Mouse (Mus musculus) heart, postnatal 0 days (tissue): ENCODE data around the gene A830031A19Rik.

Source experiments
- CTCF ChIP-seq: IDR thresholded peaks from 2 replicates; pipeline ENCODE4 v1.5.1; 2016; ENCODE audit warnings: antibody characterized with exemption, control low read depth, low read depth
- EP300 ChIP-seq: IDR thresholded peaks from 2 replicates; pipeline ENCODE4 v1.6.1; 2016; ENCODE audit warnings: antibody characterized with exemption, low read depth

- TF ChIP-seq CTCF, result no peak
- TF ChIP-seq EP300, result no peak
Measured at GRCm38 (mm10) chr11:24075486-24076126, 752 bp upstream of the A830031A19Rik start.
